Mouse (Mus musculus) kidney, postnatal 14 days (tissue): Measurements from ENCODE around the gene Fam110a.

Experiments used
- DNase-seq: peaks from one replicate; pipeline ENCODE4 v3.0.0; 2022; ENCODE audit warnings: mixed read lengths

Gene Fam110a

GRCm38 (mm10) chr2:151979470-151980354, at the start of gene Fam110a:
Gene Fam110a, minus strand, starts transcription at chr2:151980219.
- DNase-seq: peak; percentile 96

GRCm38 (mm10) chr2:152029252-152030082, 49.4 kb upstream of the Fam110a start:
- DNase-seq: peak; percentile 90

GRCm38 (mm10) chr2:152024883-152025422, 44.9 kb upstream of the Fam110a start:
- DNase-seq: no peak

- no peak for DNase-seq
These were observed 42.0 kb upstream of the Fam110a start for GRCm38 (mm10) chr2:152022022-152022421.

GRCm38 (mm10) chr2:152020255-152020654, 40.2 kb upstream of the Fam110a start:
- no peak for DNase-seq

GRCm38 (mm10) chr2:152016666-152017065, 36.6 kb upstream of the Fam110a start:
- DNase-seq: no peak

- DNase-seq: no peak
These were observed 36.0 kb upstream of the Fam110a start for GRCm38 (mm10) chr2:152015997-152016396.

GRCm38 (mm10) chr2:152012701-152013100, 32.7 kb upstream of the Fam110a start:
- DNase-seq: no peak

GRCm38 (mm10) chr2:152012222-152012621, 32.2 kb upstream of the Fam110a start:
- DNase-seq: peak; percentile 72

GRCm38 (mm10) chr2:152011724-152012123, 31.7 kb upstream of the Fam110a start:
- DNase-seq: peak; percentile 87

- no peak for DNase-seq
These were observed 30.6 kb upstream of the Fam110a start for GRCm38 (mm10) chr2:152010661-152011060.

GRCm38 (mm10) chr2:152010251-152010650, 30.2 kb upstream of the Fam110a start:
- no peak for DNase-seq

GRCm38 (mm10) chr2:152009061-152009779, 29.2 kb upstream of the Fam110a start:
- DNase-seq: no peak

GRCm38 (mm10) chr2:152007783-152008182, 27.8 kb upstream of the Fam110a start:
- no peak for DNase-seq

GRCm38 (mm10) chr2:152002529-152002928, 22.5 kb upstream of the Fam110a start:
- no peak for DNase-seq

- DNase-seq: no peak
These were observed 20.7 kb upstream of the Fam110a start for GRCm38 (mm10) chr2:152000735-152001134.

- no peak for DNase-seq
These were observed 20.3 kb upstream of the Fam110a start for GRCm38 (mm10) chr2:152000291-152000679.

GRCm38 (mm10) chr2:151999669-152000290, 19.8 kb upstream of the Fam110a start:
- peak; percentile 76 for DNase-seq

GRCm38 (mm10) chr2:151998932-151999331, 18.9 kb upstream of the Fam110a start:
- DNase-seq: no peak

GRCm38 (mm10) chr2:151998505-151998899, 18.5 kb upstream of the Fam110a start:
- peak; percentile 23 for DNase-seq

- no peak for DNase-seq
These were observed 17.9 kb upstream of the Fam110a start for GRCm38 (mm10) chr2:151997776-151998504.

- DNase-seq: peak; percentile 65
These were observed 17.2 kb upstream of the Fam110a start for GRCm38 (mm10) chr2:151997190-151997575.
